Mouse (Mus musculus): ENCODE results near the gene Tuba1a. TPM values are rescaled to one million over a fixed set of nuclear protein-coding genes. Genes with fewer than 3 reads are reported as not detected.

The Tuba1a gene
- total and polyA plus RNA-seq, 2 experiments from 2014 or later, result 15,641 to 20,461 TPM

DNA sequence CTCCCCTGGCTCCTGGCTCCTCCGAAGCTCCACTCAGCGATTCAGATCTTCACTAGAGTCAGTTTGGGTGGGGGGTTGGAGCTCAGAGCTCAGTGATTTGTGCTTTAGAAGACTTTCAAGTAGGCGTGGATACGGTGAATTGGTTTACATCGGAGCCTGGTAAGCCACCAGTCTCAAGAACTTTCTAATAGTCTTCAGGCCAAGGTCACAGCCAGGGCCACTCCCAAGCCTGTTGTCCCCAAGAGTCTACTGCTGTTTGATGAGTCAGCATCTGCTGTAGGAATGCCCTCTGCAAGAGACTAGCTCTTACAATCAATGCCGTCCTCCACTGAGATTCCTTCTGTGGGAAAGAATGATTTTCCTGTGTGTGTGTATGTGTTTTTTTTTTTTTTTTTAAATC lies 28.6 kb upstream of the Tuba1a start:
- Histone ChIP-seq H3K4me2 (ENCODE audit: low read depth, low read length, poor library complexity, severe bottlenecking) (no peak overlapping the region), H3K27ac (ENCODE audit: low read depth, low read length) (peak overlapping the region; percentile 97), H3K9me3 (ENCODE audit: low read length) (no peaks in the 10 kb centered on the region), H3K4me1 (ENCODE audit: insufficient read depth, low read length) (peaks cover 26% of the 10 kb centered on the region), H3K4me3 (ENCODE audit: low read depth, low read length) (no peak overlapping the region), H3K9ac (replicated peaks; ENCODE audit: low read length, poor library complexity, severe bottlenecking) (no peak overlapping the region), H3K36me3 (ENCODE audit: insufficient read depth, low read length) (no peaks in the 10 kb centered on the region), H3K27me3 (ENCODE audit: insufficient read depth, low read length) (no peaks in the 10 kb centered on the region)
- ATAC-seq (ENCODE audit: low FRiP score), result no peak
- TF ChIP-seq CTCF (IDR thresholded peaks at IDR 0.05), result no peak
- DNase-seq (ENCODE audit: low spot score), result no peak
- WGBS, result 42% methylated on average over 6 of the region's 6 CpGs

GRCm38 (mm10) chr15:98980012-98980614 lies 26.6 kb upstream of the Tuba1a start:
- Histone ChIP-seq H3K36me3 (ENCODE audit: insufficient read depth, low read length) (no peaks in the 10 kb centered on the region), H3K4me2 (ENCODE audit: low read depth, low read length, poor library complexity, severe bottlenecking) (no peak overlapping the region), H3K4me3 (ENCODE audit: low read depth, low read length) (no peak overlapping the region), H3K27me3 (ENCODE audit: insufficient read depth, low read length) (no peaks in the 10 kb centered on the region), H3K9ac (replicated peaks; ENCODE audit: low read length, poor library complexity, severe bottlenecking) (no peak overlapping the region), H3K9me3 (ENCODE audit: low read length) (no peaks in the 10 kb centered on the region), H3K4me1 (ENCODE audit: insufficient read depth, low read length) (peaks cover 27% of the 10 kb centered on the region; the same call in 1 of the 2 replicates), H3K27ac (ENCODE audit: low read depth, low read length) (peak overlapping the region; percentile 26; the same call in 1 of the 2 replicates)
- ATAC-seq (ENCODE audit: low FRiP score), result no peak
- no peak for DNase-seq (ENCODE audit: low spot score)
- TF ChIP-seq CTCF (IDR thresholded peaks at IDR 0.05), result no peak
- WGBS, result 26% methylated on average over 7 of the region's 7 CpGs

DNA sequence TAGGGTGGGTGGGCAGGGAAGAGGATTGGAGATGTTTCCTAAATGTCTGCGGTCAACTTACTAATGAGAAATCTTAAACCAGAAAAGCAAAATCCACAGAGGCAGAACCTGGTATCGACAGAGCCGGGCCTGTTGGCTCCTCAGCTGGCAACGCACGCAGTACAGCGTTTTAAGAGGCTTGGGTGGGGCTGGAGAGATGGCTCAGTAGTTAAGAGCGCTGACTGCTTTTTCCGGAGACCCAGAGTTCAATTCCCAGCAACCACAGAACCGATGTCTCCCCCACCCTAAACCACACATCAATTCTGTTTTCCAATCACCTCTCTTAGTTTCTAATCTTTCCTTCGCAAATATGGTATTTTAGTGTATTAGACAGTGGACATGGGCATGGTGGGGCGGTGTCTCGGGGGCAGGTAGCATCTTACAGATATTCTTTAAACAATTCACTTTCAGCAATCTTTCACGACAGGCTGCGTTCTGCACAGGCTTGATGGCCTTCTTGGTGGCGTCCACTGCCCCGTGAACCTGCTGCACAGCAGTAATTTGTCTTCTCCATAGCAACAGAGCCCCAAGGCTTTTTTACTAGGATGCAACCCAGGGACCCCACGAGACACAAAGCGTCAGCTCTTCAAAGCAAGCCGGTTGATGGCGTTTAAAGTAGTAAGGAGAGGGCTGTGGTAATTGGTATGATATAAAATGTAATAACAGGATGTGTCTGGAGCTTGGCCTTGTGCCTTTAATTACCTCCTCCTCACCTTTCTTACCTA lies 25.1 kb upstream of the Tuba1a start:
- 25% methylated on average over 20 of the region's 20 CpGs for WGBS
- ATAC-seq (ENCODE audit: low FRiP score), result no peak
- 0 out of 2 replicates have a peak overlapping the region, but pooled peaks have one; percentile 36 for H3K9ac ChIP-seq (replicated peaks; ENCODE audit: low read length, poor library complexity, severe bottlenecking)
- H3K9me3 ChIP-seq (ENCODE audit: low read length), result no peaks in the 10 kb centered on the region
- H3K4me3 ChIP-seq (ENCODE audit: low read depth, low read length), result 0 out of 2 replicates have a peak overlapping the region, but pooled peaks have one; percentile 4
- no peak for DNase-seq (ENCODE audit: low spot score)
- peak overlapping the region; percentile 39 for H3K4me2 ChIP-seq (ENCODE audit: low read depth, low read length, poor library complexity, severe bottlenecking)
- peaks cover 27% of the 10 kb centered on the region; the same call in 1 of the 2 replicates for H3K4me1 ChIP-seq (ENCODE audit: insufficient read depth, low read length)
- H3K27ac ChIP-seq (ENCODE audit: low read depth, low read length), result peak overlapping the region; percentile 88
- no peaks in the 10 kb centered on the region for H3K36me3 ChIP-seq (ENCODE audit: insufficient read depth, low read length)
- H3K27me3 ChIP-seq (ENCODE audit: insufficient read depth, low read length), result no peaks in the 10 kb centered on the region
- TF ChIP-seq CTCF (IDR thresholded peaks at IDR 0.05), result no peak

GRCm38 (mm10) chr15:98977759-98978408 lies 24.4 kb upstream of the Tuba1a start:
- no peak for TF ChIP-seq CTCF (IDR thresholded peaks at IDR 0.05)
- no peaks in the 10 kb centered on the region for H3K9me3 ChIP-seq (ENCODE audit: low read length)
- H3K27ac ChIP-seq (ENCODE audit: low read depth, low read length), result peak overlapping the region; percentile 88
- H3K4me2 ChIP-seq (ENCODE audit: low read depth, low read length, poor library complexity, severe bottlenecking), result peak overlapping the region; percentile 39
- peak; percentile 70 for ATAC-seq (ENCODE audit: low FRiP score)
- H3K27me3 ChIP-seq (ENCODE audit: insufficient read depth, low read length), result no peaks in the 10 kb centered on the region
- peak; percentile 96 for DNase-seq (ENCODE audit: low spot score)
- WGBS, result 20% methylated on average over 14 of the region's 14 CpGs
- peak overlapping the region; percentile 12; the same call in 1 of the 2 replicates for H3K4me3 ChIP-seq (ENCODE audit: low read depth, low read length)
- H3K9ac ChIP-seq (replicated peaks; ENCODE audit: low read length, poor library complexity, severe bottlenecking), result peak overlapping the region; percentile 36; the same call in 1 of the 2 replicates
- H3K4me1 ChIP-seq (ENCODE audit: insufficient read depth, low read length), result peaks cover 32% of the 10 kb centered on the region
- no peaks in the 10 kb centered on the region for H3K36me3 ChIP-seq (ENCODE audit: insufficient read depth, low read length)

- WGBS, result 49% methylated on average over 21 of the region's 21 CpGs
- Histone ChIP-seq H3K9me3 (ENCODE audit: low read length) (no peaks in the 10 kb centered on the region), H3K4me2 (ENCODE audit: low read depth, low read length, poor library complexity, severe bottlenecking) (peak overlapping the region; percentile 39; the same call in 1 of the 2 replicates), H3K4me3 (ENCODE audit: low read depth, low read length) (no peak overlapping the region), H3K27ac (ENCODE audit: low read depth, low read length) (peak overlapping the region; percentile 88), H3K4me1 (ENCODE audit: insufficient read depth, low read length) (peaks cover 36% of the 10 kb centered on the region), H3K36me3 (ENCODE audit: insufficient read depth, low read length) (no peaks in the 10 kb centered on the region), H3K9ac (replicated peaks; ENCODE audit: low read length, poor library complexity, severe bottlenecking) (peak overlapping the region; percentile 25; the same call in 1 of the 2 replicates), H3K27me3 (ENCODE audit: insufficient read depth, low read length) (no peaks in the 10 kb centered on the region)
- ATAC-seq (ENCODE audit: low FRiP score), result no peak
- no peak for TF ChIP-seq CTCF (IDR thresholded peaks at IDR 0.05)
- no peak for DNase-seq (ENCODE audit: low spot score)
These were observed 23.6 kb upstream of the Tuba1a start for GRCm38 (mm10) chr15:98976763-98977758.
